Mouse (Mus musculus) embryonic fibroblast, embryonic 13.5 days (primary cell): ENCODE results near the gene Ascc3.

Experiments used
- CTCF ChIP-seq: IDR thresholded peaks from 2 replicates; pipeline ENCODE4 v1.5.1; 2011; ENCODE audit warnings: mild to moderate bottlenecking, control low read depth, low read length, moderate library complexity, borderline replicate concordance; ENCODE audit not compliant: insufficient read depth
- POLR2A ChIP-seq: IDR thresholded peaks from 2 replicates; pipeline ENCODE4 v1.6.1; 2011; ENCODE audit warnings: low read depth, mild to moderate bottlenecking, control low read depth, low read length, moderate library complexity

GRCm38 (mm10) chr10:50893546-50893945, 301.1 kb downstream of the Ascc3 start:
- TF ChIP-seq POLR2A = no peak
- TF ChIP-seq CTCF = no peak
